Mouse (Mus musculus) CH12F3 (cell line): Measurements from ENCODE around the gene Zmiz1.

Experiments
- in situ Hi-C: fragments of 300-500 bp; cut with MboI; formaldehyde crosslinking; loops from 2 replicates; pipeline ENCODE4 v1.14.3; 2020; ENCODE audit warnings: low sequenced_read_pairs

The Zmiz1 gene

DNA sequence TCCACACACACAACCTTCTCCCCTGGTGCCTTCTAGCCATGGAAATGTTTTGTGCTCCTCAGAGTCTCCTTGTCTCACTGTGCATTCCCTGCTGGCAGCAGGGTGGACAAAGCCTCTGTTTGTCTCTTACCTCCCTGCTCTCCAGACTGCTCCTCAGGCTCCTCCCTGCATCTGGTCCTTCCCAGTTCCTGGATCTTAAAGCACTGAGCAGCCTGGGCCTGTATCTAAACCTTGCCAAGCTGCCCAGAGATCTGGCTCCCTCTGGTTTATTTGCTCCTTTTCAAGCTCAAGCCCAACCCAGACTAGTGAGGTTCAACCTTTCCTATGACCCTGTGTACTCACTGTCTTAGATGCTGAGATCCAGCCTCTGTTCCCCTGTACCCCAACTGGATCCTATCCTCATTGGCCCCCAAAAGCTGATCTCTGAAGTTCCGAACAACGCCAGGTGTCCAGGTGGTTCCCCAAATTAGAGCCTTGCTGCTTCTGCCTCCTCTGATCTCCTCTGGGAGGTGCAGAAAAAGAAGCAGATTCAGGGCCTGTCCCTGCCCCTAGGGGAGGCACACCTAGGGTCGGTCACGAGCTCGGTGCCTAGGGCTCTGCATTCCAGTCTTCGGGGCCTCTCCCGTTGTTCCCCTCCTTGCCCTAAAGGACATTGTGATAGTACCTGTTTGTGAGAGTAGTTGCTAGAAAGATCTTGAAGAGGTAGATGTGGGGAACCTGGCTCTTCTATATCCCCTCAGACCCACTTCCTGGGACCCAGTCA lies 171.8 kb downstream of the Zmiz1 start:
- in situ Hi-C loops = no loop called here

DNA sequence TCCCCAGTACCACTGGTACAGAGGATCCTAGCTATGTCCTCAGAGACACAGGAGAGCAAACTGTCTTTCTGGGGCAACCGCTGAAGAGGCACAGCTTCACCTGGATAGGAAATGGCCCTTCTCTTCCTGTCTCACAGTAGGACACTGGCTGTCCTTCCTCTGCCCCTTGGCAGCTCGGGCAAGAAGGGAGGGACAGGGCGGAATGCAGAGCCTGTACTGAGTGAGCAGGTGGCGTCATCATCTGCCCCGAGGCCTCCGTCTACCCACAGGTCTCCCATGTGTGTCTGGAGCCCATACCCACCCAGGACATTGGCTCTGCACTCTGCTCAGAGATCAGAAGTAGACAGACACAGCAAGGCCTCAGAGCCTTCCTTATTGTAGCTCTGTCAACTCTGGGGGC lies 172.5 kb downstream of the Zmiz1 start:
- in situ Hi-C loops = no loop called here

DNA sequence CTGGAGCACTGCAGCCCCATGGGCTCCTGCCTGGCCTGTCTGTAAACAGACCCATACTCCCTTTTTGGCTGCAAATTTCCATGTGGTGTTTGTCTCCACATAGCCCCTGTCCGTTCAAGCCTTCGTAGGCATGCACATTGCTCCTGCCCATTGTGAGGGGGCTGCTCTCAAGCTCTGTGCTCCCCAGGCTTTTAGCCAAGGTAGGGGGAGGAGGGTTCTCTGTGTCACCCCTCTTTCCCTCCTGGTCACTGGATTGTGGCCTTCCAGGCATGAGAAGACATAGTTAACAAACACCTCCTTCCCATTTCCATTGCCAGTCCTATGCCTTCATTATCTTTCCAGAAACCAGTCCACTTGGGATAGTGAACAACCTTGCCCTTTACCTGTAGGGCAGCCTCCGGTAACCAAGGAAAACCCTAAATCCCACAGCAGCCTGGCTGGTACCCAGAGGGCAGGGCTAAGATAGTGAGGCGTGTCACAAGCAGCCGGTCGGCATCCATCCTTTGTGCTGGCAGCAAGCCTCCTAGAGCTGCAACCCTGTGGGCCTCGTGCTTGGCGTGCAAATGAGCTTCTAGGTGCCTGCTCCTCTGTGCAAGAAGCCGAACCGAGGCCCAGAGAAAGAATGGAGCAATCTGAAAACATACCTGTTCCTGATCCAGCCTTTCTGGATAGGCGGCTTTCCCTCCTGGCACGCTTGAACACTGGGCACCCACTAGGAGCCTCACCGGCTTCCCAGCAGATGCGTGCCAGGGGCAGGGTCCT lies 174.7 kb downstream of the Zmiz1 start:
- in situ Hi-C loops = no loop called here

DNA sequence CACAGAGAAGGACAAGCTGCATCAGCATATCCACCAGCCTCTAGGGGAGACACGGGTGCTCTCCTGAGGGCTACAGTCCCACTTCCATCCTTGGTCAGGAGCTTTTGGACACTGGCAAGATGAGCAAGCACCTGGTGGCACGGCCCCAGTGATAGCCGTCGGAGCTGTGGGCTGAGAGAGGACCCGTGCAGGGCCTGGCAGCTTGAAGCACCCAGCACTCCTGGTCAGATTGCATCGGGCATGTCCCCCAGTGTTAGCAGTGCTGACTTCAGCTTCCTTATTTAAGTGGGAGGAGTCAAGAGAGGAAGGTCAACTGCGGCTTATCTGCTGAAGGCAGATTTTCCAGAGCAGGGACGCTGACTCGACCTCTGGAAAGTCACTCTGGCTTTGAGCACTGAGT lies 175.3 kb downstream of the Zmiz1 start:
- in situ Hi-C loops = no loop called here

DNA sequence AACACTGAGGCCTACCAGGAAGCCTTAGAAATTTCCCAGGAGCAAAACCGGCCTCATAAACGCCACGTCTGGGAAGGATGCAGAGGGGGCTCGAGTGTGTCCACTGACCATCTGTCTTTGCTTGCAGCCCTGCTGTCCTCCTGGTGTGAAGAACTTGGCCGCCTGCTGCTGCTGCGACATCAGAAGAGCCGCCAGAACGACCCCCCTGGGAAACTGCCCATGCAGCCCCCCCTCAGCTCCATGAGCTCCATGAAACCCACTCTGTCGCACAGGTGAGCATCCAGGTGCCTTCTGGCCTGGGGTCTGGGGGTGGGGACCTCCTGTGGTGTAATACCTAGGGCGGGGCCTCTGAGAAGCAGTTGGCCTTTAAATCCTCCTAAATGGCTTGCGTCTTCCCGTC lies 176.8 kb downstream of the Zmiz1 start:
- in situ Hi-C loops = no loop called here

DNA sequence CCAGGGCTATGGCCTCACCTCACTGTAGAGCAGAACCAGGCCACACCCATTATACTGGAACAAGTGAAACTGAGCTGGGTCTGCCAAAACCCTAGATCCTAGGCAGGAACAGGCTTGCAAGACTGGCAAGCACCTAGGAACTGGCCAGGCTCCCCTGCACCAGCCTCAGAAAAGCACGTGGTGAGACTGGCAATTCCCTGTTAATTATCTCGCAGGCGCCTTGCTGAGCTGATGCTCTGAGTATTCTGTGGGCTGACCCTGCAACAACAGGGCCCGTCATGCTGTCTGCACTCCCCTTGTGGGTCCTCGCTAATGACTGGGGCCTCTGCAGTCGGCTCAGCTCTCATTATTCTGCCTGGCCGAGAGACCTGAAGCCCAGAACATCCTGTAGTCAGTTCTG lies 177.3 kb downstream of the Zmiz1 start:
- in situ Hi-C loops = no loop called here

DNA sequence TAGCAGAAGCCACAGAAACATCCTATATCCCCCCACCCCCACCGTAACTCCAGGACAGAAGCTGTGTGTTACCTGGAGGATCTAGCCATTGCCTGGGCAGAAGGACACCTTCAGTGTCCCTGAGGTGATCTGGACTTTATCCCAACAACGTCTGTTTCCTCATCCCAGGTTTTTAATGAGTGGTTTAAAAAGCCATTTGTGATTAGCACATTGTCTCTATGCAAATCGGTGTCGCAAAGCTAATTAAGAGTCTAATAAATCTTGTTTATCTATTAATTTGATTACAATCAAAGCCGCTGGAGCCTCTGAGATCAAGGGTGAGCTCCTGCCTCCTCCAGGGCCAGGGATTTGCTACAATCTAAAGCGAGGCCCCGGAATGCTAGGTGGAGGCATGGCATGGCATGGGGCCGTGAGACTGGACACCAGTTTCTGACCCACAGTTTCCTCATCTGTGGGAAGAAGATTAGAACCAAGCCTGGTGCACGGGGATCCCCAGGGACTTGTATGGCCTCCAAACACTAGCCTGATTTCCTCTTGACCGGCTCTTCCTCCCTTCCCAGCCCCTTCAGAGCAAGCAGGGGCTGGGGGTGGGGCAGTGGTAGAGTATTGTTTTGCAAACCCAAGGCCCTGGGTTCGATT lies 180.3 kb downstream of the Zmiz1 start:
- in situ Hi-C loops = no loop called here

DNA sequence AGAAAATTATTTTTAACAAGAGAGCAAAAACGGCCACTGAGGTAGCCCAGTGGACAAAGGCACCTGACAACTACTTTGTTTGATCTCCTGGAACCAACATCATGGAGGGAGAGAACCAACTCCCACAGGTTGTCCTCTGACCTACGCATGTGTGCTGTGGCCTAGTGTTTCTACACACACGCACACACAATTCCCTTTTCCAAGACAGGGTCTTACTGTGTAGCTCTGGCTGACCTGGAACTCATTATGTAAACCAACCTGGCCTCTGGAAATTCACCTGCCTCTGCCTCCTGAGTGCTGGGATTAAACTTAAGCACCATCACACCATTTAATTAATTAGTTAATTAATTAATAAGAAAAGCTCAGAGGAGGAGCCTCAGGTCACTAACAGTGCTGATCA lies 181.0 kb downstream of the Zmiz1 start:
- in situ Hi-C loops = no loop called here

DNA sequence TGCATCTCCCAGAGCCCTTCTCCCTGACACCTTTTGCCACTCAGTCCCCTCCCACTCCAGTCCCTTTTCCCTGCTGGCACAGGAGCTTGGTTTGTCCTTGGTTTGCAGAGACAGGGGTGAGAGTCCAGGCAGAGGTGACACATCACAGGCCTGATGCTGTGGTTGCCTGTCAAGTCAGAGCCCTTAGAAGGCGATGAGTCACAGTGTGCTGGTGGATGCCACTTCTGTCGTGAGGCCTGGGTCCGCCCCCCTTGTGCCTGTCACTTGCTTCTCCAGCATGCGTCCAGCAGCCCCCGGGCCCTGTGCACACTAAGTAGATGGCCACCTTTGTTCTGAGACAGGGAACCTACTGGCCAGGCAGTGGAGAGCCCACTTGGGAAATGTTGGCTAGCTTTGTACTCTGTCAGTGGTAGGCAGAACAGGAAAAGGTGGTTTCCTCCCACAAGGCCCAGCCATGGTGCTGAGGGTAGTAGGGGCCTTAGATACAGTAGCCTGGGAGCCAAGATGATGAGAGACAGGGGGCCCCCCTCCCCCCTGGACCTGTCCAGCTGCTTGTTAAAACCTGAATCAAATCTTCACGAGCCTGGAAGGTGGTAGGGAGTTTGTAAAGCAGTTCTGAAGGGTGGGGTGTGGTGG lies 181.6 kb downstream of the Zmiz1 start:
- in situ Hi-C loops = no loop called here

DNA sequence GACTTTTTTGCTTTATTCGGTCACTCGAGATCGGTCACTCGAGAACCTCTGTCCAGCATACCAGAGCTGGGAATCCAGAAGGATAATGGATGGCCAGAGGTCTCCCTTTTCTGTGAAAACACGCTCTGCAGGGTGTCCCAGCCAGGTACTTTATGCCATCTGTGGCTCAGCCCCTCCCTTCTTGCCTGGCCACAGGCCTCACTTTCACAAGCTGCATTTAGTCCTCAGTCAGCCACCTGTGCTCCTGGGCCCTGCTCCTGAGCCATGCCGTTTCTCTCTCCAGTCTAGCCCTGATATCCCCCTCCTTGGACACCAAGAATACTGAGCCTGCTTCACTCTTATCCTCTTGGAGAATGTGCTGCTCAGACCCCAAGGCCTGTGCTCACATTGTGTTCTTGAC lies 182.1 kb downstream of the Zmiz1 start:
- in situ Hi-C loops = no loop called here

DNA sequence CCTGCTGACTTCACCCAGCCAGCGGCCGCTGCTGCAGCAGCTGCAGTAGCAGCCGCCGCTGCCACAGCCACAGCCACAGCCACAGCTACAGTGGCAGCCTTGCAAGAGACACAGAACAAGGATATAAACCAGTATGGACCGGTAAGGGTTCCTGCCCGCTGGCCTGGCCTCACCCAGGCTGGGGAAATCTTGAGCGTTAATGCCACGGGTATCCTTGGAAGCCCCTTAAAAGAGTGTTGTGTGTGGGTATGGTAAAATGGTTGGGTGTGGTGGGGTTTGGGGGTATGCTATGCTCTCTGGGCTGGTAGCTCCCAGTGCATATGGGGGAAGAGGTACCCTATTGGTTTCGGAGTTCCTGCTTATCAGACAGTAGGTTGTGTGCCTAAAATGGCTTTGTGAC lies 186.7 kb downstream of the Zmiz1 start:
- in situ Hi-C loops = no loop called here

DNA sequence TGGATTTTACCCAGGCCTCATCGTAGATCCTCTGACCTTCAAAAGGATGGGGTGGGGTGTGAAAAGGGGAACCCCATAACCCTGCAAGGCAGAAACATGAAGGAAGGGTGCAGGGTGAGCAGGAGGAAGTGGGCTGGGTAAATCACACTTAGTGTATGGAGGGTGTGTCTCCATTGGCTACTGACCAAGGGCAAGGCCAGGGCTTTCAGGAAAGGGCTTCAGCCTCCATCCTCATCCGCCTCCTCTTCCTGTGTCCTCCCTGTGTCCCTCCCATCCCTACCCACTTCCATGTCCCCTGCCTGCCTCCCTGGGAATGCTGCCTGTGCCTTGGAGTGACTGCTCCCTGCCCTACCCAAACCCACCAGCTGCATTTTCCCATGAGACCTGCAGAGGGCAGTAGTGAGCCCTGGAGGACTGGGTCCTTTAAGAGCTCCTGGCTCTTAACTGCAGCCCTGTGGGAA lies 187.2 kb downstream of the Zmiz1 start:
- in situ Hi-C loops = no loop called here

DNA sequence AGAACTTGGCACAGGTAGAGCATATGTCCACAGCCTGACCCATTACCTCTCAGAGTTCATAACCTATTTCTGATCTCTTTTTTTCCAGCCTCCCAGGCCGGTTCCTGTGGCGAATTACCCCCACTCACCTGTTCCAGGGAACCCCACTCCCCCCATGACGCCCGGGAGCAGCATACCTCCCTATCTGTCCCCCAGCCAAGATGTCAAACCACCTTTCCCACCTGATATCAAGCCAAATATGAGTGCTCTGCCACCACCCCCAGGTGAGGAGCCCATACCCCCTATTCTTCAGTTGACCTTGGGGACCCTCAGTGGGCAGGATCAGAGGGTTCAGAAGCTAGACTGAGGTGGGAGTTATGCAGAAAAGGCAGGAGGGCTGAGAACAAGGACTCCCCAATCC lies 192.1 kb downstream of the Zmiz1 start:
- in situ Hi-C loops = no loop called here

DNA sequence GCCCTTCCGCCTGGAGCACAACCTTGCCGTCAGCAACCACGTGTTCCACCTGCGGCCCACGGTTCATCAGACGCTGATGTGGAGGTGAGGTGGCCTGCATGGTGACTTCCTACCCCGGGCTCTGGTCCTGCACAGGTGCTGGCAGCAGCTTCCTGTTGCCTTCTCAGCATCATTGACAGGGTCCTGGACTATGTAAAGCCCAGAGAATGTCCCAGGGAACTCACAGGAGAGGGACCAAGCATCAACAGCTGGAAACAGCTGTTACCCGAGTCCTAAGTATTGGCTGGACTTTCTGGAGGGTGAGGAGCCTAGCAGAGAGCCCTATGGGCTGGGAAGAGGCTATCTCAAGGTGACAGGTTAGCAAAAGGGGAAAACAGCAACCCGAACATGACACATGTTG lies 192.9 kb downstream of the Zmiz1 start:
- in situ Hi-C loops = no loop called here

DNA sequence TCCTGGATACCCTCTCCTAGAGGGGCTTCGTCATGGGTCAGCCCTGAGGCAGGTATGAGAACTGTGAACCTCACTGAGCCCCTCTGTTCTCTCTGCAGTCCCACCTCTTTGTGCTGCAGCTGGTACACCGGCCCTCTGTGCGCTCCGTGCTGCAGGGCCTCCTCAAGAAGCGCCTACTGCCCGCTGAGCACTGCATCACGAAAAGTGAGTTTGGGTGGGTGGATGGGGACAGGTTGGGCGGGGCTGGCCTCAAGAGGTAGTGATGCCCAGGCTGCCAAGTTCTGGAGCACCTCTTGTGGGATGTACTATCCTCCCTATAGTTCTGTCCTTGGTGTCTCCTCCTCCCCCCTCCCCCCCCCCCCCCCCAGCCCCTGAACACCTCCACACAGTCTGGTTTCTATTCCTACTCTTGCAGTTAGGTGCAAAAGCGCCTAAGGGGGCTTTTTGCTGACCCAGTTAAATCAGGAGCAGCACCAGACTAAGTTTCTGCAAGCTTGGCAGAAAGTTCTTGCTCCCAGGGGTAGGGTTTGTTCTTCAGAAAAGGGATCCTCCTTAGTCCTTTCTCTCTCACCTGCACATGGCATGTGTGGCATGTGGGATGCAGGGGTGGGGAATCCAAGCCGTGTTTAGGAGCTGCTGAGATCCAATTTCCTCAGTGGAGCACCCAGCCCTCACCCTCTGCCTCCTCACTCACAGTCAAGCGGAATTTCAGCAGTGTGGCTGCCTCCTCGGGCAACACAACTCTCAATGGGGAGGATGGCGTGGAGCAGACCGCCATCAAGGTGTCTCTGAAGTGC lies 195.6 kb downstream of the Zmiz1 start:
- in situ Hi-C loops = no loop called here

DNA sequence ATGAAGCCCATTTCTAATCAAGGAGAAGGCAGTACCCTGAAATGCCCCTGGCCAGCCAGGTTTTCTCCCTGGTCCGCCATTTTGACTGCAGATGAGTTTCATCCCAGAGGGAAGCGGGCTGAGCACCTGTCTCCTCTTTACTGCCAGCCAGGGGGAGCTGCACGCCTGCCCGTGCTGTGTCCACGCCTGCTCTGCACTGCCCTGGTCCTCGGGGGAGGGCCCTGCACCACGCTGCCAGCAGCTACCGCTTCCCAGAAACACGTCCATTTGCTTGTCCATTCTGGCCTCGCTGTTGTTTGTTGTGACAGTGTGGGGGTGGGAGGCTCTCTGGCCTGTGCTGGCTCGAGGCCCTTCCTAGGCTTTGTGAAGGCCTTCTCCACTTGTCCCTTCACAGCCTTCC lies 201.7 kb downstream of the Zmiz1 start:
- in situ Hi-C loops = no loop called here

DNA sequence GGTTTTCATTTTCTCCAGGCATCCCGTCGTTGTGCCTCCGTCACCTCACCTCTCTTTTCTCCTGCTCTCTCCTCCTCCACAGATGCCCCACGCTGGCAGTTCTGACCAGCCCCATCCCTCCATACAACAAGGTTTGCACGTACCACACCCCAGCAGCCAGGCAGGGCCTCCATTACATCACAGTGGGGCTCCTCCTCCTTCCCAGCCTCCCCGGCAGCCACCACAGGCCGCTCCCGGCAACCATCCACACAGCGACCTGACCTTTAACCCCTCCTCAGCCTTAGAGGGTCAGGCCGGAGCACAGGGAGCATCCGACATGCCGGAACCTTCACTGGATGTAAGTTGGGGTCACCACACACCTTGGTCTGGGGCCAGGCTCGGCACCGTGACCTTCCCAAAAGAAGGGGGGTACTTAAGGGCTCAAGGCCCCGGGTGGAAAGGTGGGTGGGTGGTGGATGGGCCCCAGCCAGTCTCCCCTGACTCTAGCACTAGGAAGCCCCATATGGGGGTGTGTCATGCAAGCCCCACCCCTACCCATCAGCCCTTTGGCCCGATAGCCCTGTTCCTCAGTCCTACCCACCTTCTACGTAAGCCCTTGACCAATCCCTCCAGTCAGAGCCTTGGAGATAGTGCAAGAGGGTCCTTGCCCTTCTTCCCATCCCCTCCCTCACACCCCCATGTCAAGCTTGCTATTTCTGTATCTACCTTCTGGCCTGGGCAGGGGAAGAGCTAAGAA lies 202.4 kb downstream of the Zmiz1 start:
- in situ Hi-C loops = no loop called here

DNA sequence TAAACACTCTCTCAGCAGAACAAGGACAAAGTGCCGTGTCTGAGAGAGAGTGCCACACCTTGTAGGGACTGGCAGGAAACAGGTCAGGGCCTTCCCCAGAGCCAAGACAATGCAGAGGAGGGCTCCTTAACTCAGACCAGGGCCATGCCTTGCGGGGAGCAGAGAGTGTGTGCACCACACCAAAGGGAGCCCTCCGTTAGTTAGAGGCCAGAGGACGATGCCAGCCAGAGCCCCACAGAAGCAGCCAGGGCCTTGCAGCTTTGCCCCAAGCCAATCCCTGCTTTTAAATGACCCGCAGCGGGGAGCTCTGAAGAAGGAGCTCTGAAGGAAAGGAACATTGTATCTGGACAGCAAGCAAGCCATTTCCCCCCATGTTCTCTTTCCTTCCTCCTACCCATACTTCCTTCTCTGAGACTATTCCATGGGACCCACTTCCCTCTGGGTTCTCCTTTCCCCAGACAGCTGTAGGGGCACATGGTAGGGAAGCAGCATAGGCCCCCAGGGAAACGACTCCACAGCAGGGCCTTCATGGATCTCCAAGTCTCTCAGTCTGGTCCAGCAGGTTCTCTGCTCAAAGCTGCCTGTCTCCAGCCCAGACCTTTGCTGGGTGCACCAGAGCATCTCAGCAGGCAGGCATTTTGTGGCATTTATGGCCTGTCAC lies 204.8 kb downstream of the Zmiz1 start:
- in situ Hi-C loops = no loop called here

DNA sequence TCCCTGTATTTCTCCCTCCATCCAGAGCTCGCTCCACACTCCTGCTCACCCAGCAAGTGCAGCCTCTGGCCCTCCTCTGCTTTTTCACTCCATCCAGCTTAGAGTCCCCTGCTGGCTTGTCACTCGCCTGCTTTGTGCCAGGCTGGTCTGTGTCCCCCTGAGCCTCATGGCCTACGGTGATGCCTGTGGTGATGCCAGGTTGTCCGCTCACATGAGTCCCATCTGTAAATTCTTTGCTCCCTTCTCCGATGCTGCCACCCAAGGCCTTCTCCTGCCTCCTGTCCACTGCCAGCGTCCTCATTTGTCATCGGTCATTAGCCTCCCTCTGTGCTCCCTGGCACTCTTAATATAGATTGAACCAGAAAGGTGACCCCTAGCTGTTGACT lies 205.3 kb downstream of the Zmiz1 start:
- in situ Hi-C loops = no loop called here
